In genomic region chr17:32814136-32814535, GRCm38 (mm10) we compare ENCODE assay signal across 25 mouse cellular contexts. TPM values are rescaled to one million over a fixed set of nuclear protein-coding genes. Genes with fewer than 3 reads are reported as not detected.
A peak's percentile ranks its signal among the peaks of the same experiment; 100 is the strongest.
DNase-seq lines count a peak whose midpoint lies in the region; ATAC-seq and TF ChIP-seq lines count a peak whose summit lies in the region.
"Had no signal": no experiment of that assay in that cellular context is flagged by ENCODE, and none has a peak within 500 bp of the region (broad histone marks: within the 10 kb centered on the region; RNA-seq: fewer than 3 reads in every experiment).

No protein-coding gene starts in this region.

- in situ Hi-C loops in Patski (cut with MboI; ENCODE audit: low pct_unique_long_range_greater_than_20kb), result no loop called here

- no peak overlapping the region for H3K9ac ChIP-seq in kidney, embryonic 15.5 days
- H3K9ac ChIP-seq: embryonic facial prominence, embryonic 15.5 days; forebrain, embryonic 15.5 days; hindbrain, embryonic 13.5 days had no signal

- H3K4me3 ChIP-seq in kidney, adult 2 months (ENCODE audit: insufficient read depth, low read depth, low read length), result no peak overlapping the region
- H3K4me3 ChIP-seq in kidney, embryonic 15.5 days (replicated peaks), result no peak overlapping the region
- H3K4me3 ChIP-seq: embryonic facial prominence, embryonic 15.5 days; erythroblast, embryonic 14.5 days; forebrain, embryonic 10.5 days; forebrain, embryonic 15.5 days; hindbrain, embryonic 13.5 days had no signal

- H3K36me3 ChIP-seq in kidney, adult 2 months (ENCODE audit: control insufficient read depth, insufficient read depth, low read length), result peaks cover 1% of the 10 kb centered on the region
- H3K36me3 ChIP-seq in kidney, embryonic 15.5 days, result peaks cover 26% of the 10 kb centered on the region

- H3K9me3 ChIP-seq in kidney, embryonic 15.5 days (replicated peaks), result no peaks in the 10 kb centered on the region
- H3K9me3 ChIP-seq: embryonic facial prominence, embryonic 15.5 days; forebrain, embryonic 10.5 days; forebrain, embryonic 15.5 days; hindbrain, embryonic 13.5 days had no signal

- no peak overlapping the region for H3K4me2 ChIP-seq in kidney, embryonic 15.5 days
- H3K4me2 ChIP-seq: embryonic facial prominence, embryonic 15.5 days; forebrain, embryonic 15.5 days; hindbrain, embryonic 13.5 days had no signal

- ATAC-seq in Patski, result peak; percentile 35
- peak; percentile 69 for ATAC-seq in kidney, embryonic 15.5 days (replicated peaks; ENCODE audit: low FRiP score)
- ATAC-seq: forebrain, embryonic 15.5 days; hindbrain, postnatal 0 days had no signal

- TF ChIP-seq CTCF in Patski (IDR thresholded peaks at IDR 0.05), result no peak
- no peak for TF ChIP-seq CTCF in kidney, adult 2 months (conservative IDR thresholded peaks at IDR 0.05; ENCODE audit: insufficient read depth, insufficient read length, low read depth, low read length)

- no peaks in the 10 kb centered on the region; the same call in 1 of the 2 replicates for H3K4me1 ChIP-seq in kidney, adult 2 months (ENCODE audit: control insufficient read depth, insufficient read depth, low read length)
- peaks cover 18% of the 10 kb centered on the region for H3K4me1 ChIP-seq in kidney, embryonic 15.5 days

- POLR2A ChIA-PET in Patski (lab: Charles Lee), result no interaction called here

- CTCF ChIA-PET in Patski (lab: Charles Lee), result interaction anchor here (1.2 kb wide), 1 partner anchor 15 kb away, joined by 3 read pairs; no protein-coding TSS in a partner anchor

- no peak overlapping the region for H3K27ac ChIP-seq in kidney, adult 2 months (ENCODE audit: insufficient read depth, low read depth, low read length)
- H3K27ac ChIP-seq in kidney, embryonic 15.5 days, result peak overlapping the region; percentile 34; the same call in 1 of the 2 replicates
- H3K27ac ChIP-seq: embryonic facial prominence, embryonic 15.5 days; forebrain, embryonic 10.5 days; forebrain, embryonic 15.5 days; hindbrain, embryonic 13.5 days; hindbrain, postnatal 0 days had no signal

- TF ChIP-seq POLR2A in kidney, adult 2 months (IDR thresholded peaks at IDR 0.05; ENCODE audit: low read depth, low read length), result no peak

- WGBS in kidney, adult 2 months, result 30% methylated on average over 7 of the region's 7 CpGs
- WGBS in kidney, embryonic 15.5 days, result 48% methylated on average over 7 of the region's 7 CpGs

- H3K27me3 ChIP-seq in Patski, result no peaks in the 10 kb centered on the region
- H3K27me3 ChIP-seq in kidney, adult 2 months (replicated peaks; ENCODE audit: control insufficient read depth, insufficient read depth, low read length), result no peaks in the 10 kb centered on the region
- no peaks in the 10 kb centered on the region for H3K27me3 ChIP-seq in kidney, embryonic 15.5 days
- H3K27me3 ChIP-seq: embryonic facial prominence, embryonic 15.5 days; forebrain, embryonic 15.5 days; hindbrain, embryonic 13.5 days had no signal

- DNase-seq in Patski (ENCODE audit: low read depth, low spot score), result no peak
- DNase-seq in kidney, adult 2 months, result peak; percentile 74
- peak; percentile 70 for DNase-seq in kidney, postnatal 14 days
- no peak for DNase-seq in cerebellum, postnatal 25 days
- no peak for DNase-seq in heart, postnatal 4 days
- DNase-seq in yolk sac, embryonic 10.5 days (ENCODE audit: low spot score), result no peak
- DNase-seq in gastrocnemius, postnatal 4 days (ENCODE audit: low spot score in 2 of 2), result no peak
- DNase-seq: adrenal gland, adult 2 months; adrenal gland, postnatal 25 days; cerebellum, adult 18-20 months; cerebellum, postnatal 10 days; embryo, embryonic 11 days; gastrocnemius, postnatal 14 days; heart, postnatal 10 days had no signal

RNA-seq across cellular contexts. Expression of gene Zfp811, which starts 4.4 kb away (rescaled TPM):
- 0.33 TPM for polyA plus RNA-seq in Patski (2021)
- polyA plus RNA-seq in kidney, adult 2 months (2012; rRNA removed), result 0.14 and 0.16 TPM in 2 replicates
- polyA plus RNA-seq in kidney, embryonic 15.5 days (2015; fragmentation: Nextera tagmentation; extraction: Ambion mirVana), result 3.0 TPM in 2 replicates
- under 1 TPM; 0.27 to 0.43 TPM for total RNA-seq in heart, postnatal 4 days (2021)
- total RNA-seq in gastrocnemius, postnatal 4 days (2021), result 1 to 10 TPM in 1 of 2 experiments, under 1 TPM in 1; 0.73 to 1.2 TPM
- total RNA-seq: common myeloid progenitor, adult 5-6 weeks; granulocyte monocyte progenitor cell, adult 5-6 weeks; hematopoietic stem cell, adult 5-6 weeks; MEL had no signal
- polyA plus RNA-seq: erythroblast, embryonic 14.5 days had no signal

RNA-seq across cellular contexts. Expression of gene Zfp799, which starts 15.9 kb away (rescaled TPM):
- 8.6 TPM for polyA plus RNA-seq in Patski (2021)
- polyA plus RNA-seq in kidney, adult 2 months (2012; rRNA removed), result 3.4 and 3.6 TPM in 2 replicates
- 15.9 and 17.3 TPM in 2 replicates for polyA plus RNA-seq in kidney, embryonic 15.5 days (2015; fragmentation: Nextera tagmentation; extraction: Ambion mirVana)
- 10 to 100 TPM; 13.5 to 13.7 TPM for total RNA-seq in heart, postnatal 4 days (2021)
- total RNA-seq in gastrocnemius, postnatal 4 days (2021), result 10 to 100 TPM in 1 of 2 experiments, 1 to 10 TPM in 1; 8.7 to 10.7 TPM
- total RNA-seq: MEL had no signal
- polyA plus RNA-seq: erythroblast, embryonic 14.5 days had no signal

RNA-seq across cellular contexts. Expression of gene Zfp871, which starts 26.0 kb away (rescaled TPM):
- polyA plus RNA-seq in Patski (2021), result 18.3 TPM
- polyA plus RNA-seq in kidney, adult 2 months (2012; rRNA removed), result 20.5 and 24.8 TPM in 2 replicates
- 31.2 and 33.4 TPM in 2 replicates for polyA plus RNA-seq in kidney, embryonic 15.5 days (2015; fragmentation: Nextera tagmentation; extraction: Ambion mirVana)
- total RNA-seq in heart, postnatal 4 days (2021), result 10 to 100 TPM; 41.4 to 46.3 TPM
- total RNA-seq in gastrocnemius, postnatal 4 days (2021), result 10 to 100 TPM; 42.7 to 43.1 TPM

Comparison
In these comparisons a context has a peak if more than half of its experiments do, and no peak if none do; other contexts are left out.
1. DNase-seq: peak in kidney, adult 2 months (single experiment) and kidney, postnatal 14 days (single experiment); none in Patski (single experiment), cerebellum, postnatal 25 days (0 of 2), heart, postnatal 4 days (single experiment), yolk sac, embryonic 10.5 days (single experiment) and gastrocnemius, postnatal 4 days (0 of 2).